Mouse (Mus musculus): ENCODE measurements around the gene Ccl2. TPM values are rescaled to one million over a fixed set of nuclear protein-coding genes. Genes with fewer than 3 reads are reported as not detected.

The Ccl2 gene
- total and polyA plus RNA-seq, 3 experiments: 0.15 TPM; not detected in 2

- Histone ChIP-seq H3K36me3 (ENCODE audit: control insufficient read depth in 1 of 2, insufficient read depth in 2 of 2, low read length in 2 of 2) (no peaks in the 10 kb centered on the region), H3K27ac (ENCODE audit: control insufficient read depth, low read depth, low read length) (no peak overlapping the region), H3K9me3 (replicated peaks; ENCODE audit: insufficient read depth, low read length) (no peaks in the 10 kb centered on the region), H3K4me1 (ENCODE audit: control insufficient read depth in 1 of 2, insufficient read depth in 2 of 2, low read length in 2 of 2) (no peaks in the 10 kb centered on the region), H3K79me2 (ENCODE audit: control insufficient read depth, insufficient read depth, low read length, poor library complexity) (no peaks in the 10 kb centered on the region), H3K27me3 (ENCODE audit: control insufficient read depth in 1 of 2, insufficient read depth in 2 of 2, low read length in 2 of 2) (no peaks in the 10 kb centered on the region), H3K9ac (ENCODE audit: control insufficient read depth, low read depth, low read length, poor library complexity, severe bottlenecking) (no peak overlapping the region), H3K4me3 (ENCODE audit: control insufficient read depth in 1 of 2, insufficient read depth in 1 of 2, low read depth in 2 of 2, low read length in 2 of 2) (no peak overlapping the region)
- TF ChIP-seq POLR2A (IDR thresholded peaks at IDR 0.05; ENCODE audit: control insufficient read depth in 1 of 2, insufficient read depth in 1 of 2, low read depth in 1 of 2, low read length in 2 of 2, poor library complexity in 1 of 2): no peak
- no peak for TF ChIP-seq MAZ (IDR thresholded peaks at IDR 0.05; ENCODE audit: low read depth, low read length)
- TF ChIP-seq ZNF384 (IDR thresholded peaks at IDR 0.05; ENCODE audit: low read depth, low read length): no peak
- TF ChIP-seq MAFK (IDR thresholded peaks at IDR 0.05; ENCODE audit: borderline replicate concordance, low read depth, low read length): no peak
- TF ChIP-seq MYC (IDR thresholded peaks at IDR 0.05; ENCODE audit: low read depth, low read length): no peak
- no peak for TF ChIP-seq GATA1 (IDR thresholded peaks at IDR 0.05; ENCODE audit: low read depth, low read length)
- TF ChIP-seq ZMIZ1 (IDR thresholded peaks at IDR 0.05; ENCODE audit: low read depth, low read length): no peak
- no peak for TF ChIP-seq GABPA (IDR thresholded peaks at IDR 0.05; ENCODE audit: low read depth, low read length)
- no peak for TF ChIP-seq HCFC1 (IDR thresholded peaks at IDR 0.05; ENCODE audit: low read depth, low read length)
- TF ChIP-seq MAX (IDR thresholded peaks at IDR 0.05; ENCODE audit: low read length): no peak
- TF ChIP-seq TAL1 (IDR thresholded peaks at IDR 0.05; ENCODE audit: low read length): no peak
- no peak for TF ChIP-seq MYB (IDR thresholded peaks at IDR 0.05; ENCODE audit: low read depth, low read length)
- no peak for TF ChIP-seq POLR2AphosphoS2 (IDR thresholded peaks at IDR 0.05; ENCODE audit: low read length)
- no peak for TF ChIP-seq ELF1 (IDR thresholded peaks at IDR 0.05; ENCODE audit: low read depth, low read length)
- TF ChIP-seq MEF2A (IDR thresholded peaks at IDR 0.05; ENCODE audit: extremely low read depth, insufficient replicate concordance, low read depth, low read length, poor library complexity, severe bottlenecking): no peak
- no peak for TF ChIP-seq POLR2AphosphoS5 (IDR thresholded peaks at IDR 0.05; ENCODE audit: borderline replicate concordance, low read depth, low read length)
- TF ChIP-seq NELFE (IDR thresholded peaks at IDR 0.05; ENCODE audit: low read depth, low read length): no peak
- no peak for TF ChIP-seq RCOR1 (IDR thresholded peaks at IDR 0.05; ENCODE audit: low read depth, low read length)
- TF ChIP-seq SMC3 (IDR thresholded peaks at IDR 0.05; ENCODE audit: low read depth, low read length): no peak
- DNase-seq (ENCODE audit: low read depth, low spot score): no peak
Measured at GRCm38 (mm10) chr11:82034446-82034845, 925 bp upstream of the Ccl2 start.

- no peaks in the 10 kb centered on the region for H3K9me3 ChIP-seq (replicated peaks; ENCODE audit: insufficient read depth, low read length)
- H3K4me1 ChIP-seq (ENCODE audit: control insufficient read depth in 1 of 2, insufficient read depth in 2 of 2, low read length in 2 of 2): 0 out of 4 replicates have a peak, but pooled peaks cover 0 to under 1% of the 10 kb centered on the region in 2 experiments
- no peak overlapping the region for H3K27ac ChIP-seq (ENCODE audit: control insufficient read depth, low read depth, low read length)
- no peaks in the 10 kb centered on the region for H3K79me2 ChIP-seq (ENCODE audit: control insufficient read depth, insufficient read depth, low read length, poor library complexity)
- DNase-seq (ENCODE audit: low read depth, low spot score): no peak
- H3K27me3 ChIP-seq (ENCODE audit: control insufficient read depth in 1 of 2, insufficient read depth in 2 of 2, low read length in 2 of 2): no peaks in the 10 kb centered on the region
- H3K4me3 ChIP-seq (ENCODE audit: control insufficient read depth in 1 of 2, insufficient read depth in 1 of 2, low read depth in 2 of 2, low read length in 2 of 2): no peak overlapping the region
- H3K36me3 ChIP-seq (ENCODE audit: control insufficient read depth in 1 of 2, insufficient read depth in 2 of 2, low read length in 2 of 2): 0 out of 4 replicates have a peak, but pooled peaks cover 0 to under 1% of the 10 kb centered on the region in 2 experiments
- H3K9ac ChIP-seq (ENCODE audit: control insufficient read depth, low read depth, low read length, poor library complexity, severe bottlenecking): no peak overlapping the region
- TF ChIP-seq SIN3A (IDR thresholded peaks at IDR 0.05; ENCODE audit: low read length) (no peak), MAZ (IDR thresholded peaks at IDR 0.05; ENCODE audit: low read depth, low read length) (no peak)
Measured at GRCm38 (mm10) chr11:82035857-82036256, 486 bp downstream of the Ccl2 start.
